Mouse (Mus musculus) stomach, postnatal 0 days (tissue): ENCODE data around the gene Adgrl2.

ENCODE experiments used
- CTCF ChIP-seq: IDR thresholded peaks from 2 replicates; pipeline ENCODE4 v1.5.1; 2016; ENCODE audit warnings: antibody characterized with exemption, low read depth, mild to moderate bottlenecking, moderate library complexity
- EP300 ChIP-seq: optimal IDR thresholded peaks from 2 replicates; pipeline ENCODE3; 2016; ENCODE audit warnings: antibody characterized with exemption

DNA sequence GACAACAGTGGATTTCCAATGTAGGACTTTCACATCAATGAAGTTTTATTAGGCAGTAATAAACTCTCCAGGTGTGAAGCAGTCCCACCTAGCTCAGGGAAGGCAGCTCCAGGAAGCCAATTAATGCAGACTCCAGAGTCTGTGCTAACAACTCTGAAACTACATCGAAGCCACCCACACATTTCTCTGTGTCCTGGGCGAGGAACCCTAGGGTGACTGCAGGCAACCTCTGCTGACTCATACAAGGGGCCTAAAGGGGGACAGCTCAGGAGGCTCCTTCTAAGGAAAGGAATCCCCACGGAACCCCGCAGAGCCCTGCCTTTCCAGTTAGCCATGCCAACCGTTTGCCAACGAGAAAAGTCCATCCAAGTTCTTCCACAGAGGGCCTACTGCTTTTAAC is 90.5 kb downstream of the Adgrl2 start:
- TF ChIP-seq CTCF = no peak
- TF ChIP-seq EP300 = no peak
